Mouse (Mus musculus) v-Abl transformed pro-B cells (cell line): ENCODE measurements around the gene Babam1.

Experiments
- in situ Hi-C, 2 experiments: fragments of 400-800 bp; cut with MboI; formaldehyde crosslinking; loops; one replicate each; pipeline ENCODE4 v1.15.1; 2025; ENCODE audit not compliant: unreplicated experiment in 2 of 2

Gene Babam1

GRCm38 (mm10) chr8:71380178-71381171 is 16.2 kb upstream of the Babam1 start:
- in situ Hi-C loops = loop anchor here in 1 of 2 experiments (25.0 kb wide), 1 partner anchor 668 kb away; the partner anchor contains the start of genes Gm3336, Iqcn and Pde4c

- in situ Hi-C loops = loop anchor here in 1 of 2 experiments (25.0 kb wide), 1 partner anchor 669 kb away; the partner anchor contains the start of genes Gm3336, Iqcn and Pde4c
Observed at GRCm38 (mm10) chr8:71381421-71381970, 15.2 kb upstream of the Babam1 start, which contains the start of gene Nr2f6. TSS of gene Nr2f6 (minus strand) at chr8:71381960.

- in situ Hi-C loops = loop anchor here in 1 of 2 experiments (25.0 kb wide), 1 partner anchor 670 kb away; the partner anchor contains the start of genes Gm3336, Iqcn and Pde4c
Observed at GRCm38 (mm10) chr8:71381971-71382961, 14.4 kb upstream of the Babam1 start.

GRCm38 (mm10) chr8:71383396-71383795 is 13.3 kb upstream of the Babam1 start:
- in situ Hi-C loops = loop anchor here in 1 of 2 experiments (25.0 kb wide), 1 partner anchor 671 kb away; the partner anchor contains the start of genes Gm3336, Iqcn and Pde4c

GRCm38 (mm10) chr8:71383860-71384259 is 12.8 kb upstream of the Babam1 start:
- in situ Hi-C loops = loop anchor here in 1 of 2 experiments (25.0 kb wide), 1 partner anchor 672 kb away; the partner anchor contains the start of genes Gm3336, Iqcn and Pde4c

- in situ Hi-C loops = loop anchor here in 1 of 2 experiments (25.0 kb wide), 1 partner anchor 673 kb away; the partner anchor contains the start of genes Gm3336, Iqcn and Pde4c
Observed at GRCm38 (mm10) chr8:71385212-71385835, 11.3 kb upstream of the Babam1 start.

- in situ Hi-C loops = loop anchor here in 1 of 2 experiments (25.0 kb wide), 1 partner anchor 676 kb away; the partner anchor contains the start of genes Gm3336, Iqcn and Pde4c
Observed at GRCm38 (mm10) chr8:71388267-71388666, 8.4 kb upstream of the Babam1 start.

- in situ Hi-C loops = loop anchor here in 1 of 2 experiments (25.0 kb wide), 1 partner anchor 679 kb away; the partner anchor contains the start of genes Gm3336, Iqcn and Pde4c
Observed at GRCm38 (mm10) chr8:71391696-71392095, 5.0 kb upstream of the Babam1 start.

- in situ Hi-C loops = loop anchor here in 1 of 2 experiments (25.0 kb wide), 1 partner anchor 680 kb away; the partner anchor contains the start of genes Gm3336, Iqcn and Pde4c
Observed at GRCm38 (mm10) chr8:71392391-71392790, 4.3 kb upstream of the Babam1 start.

GRCm38 (mm10) chr8:71392871-71393270 is 3.8 kb upstream of the Babam1 start:
- in situ Hi-C loops = loop anchor here in 1 of 2 experiments (25.0 kb wide), 1 partner anchor 681 kb away; the partner anchor contains the start of genes Gm3336, Iqcn and Pde4c

GRCm38 (mm10) chr8:71394481-71394880 is 2.2 kb upstream of the Babam1 start:
- in situ Hi-C loops = loop anchor here in 1 of 2 experiments (25.0 kb wide), 1 partner anchor 682 kb away; the partner anchor contains the start of genes Gm3336, Iqcn and Pde4c

GRCm38 (mm10) chr8:71395071-71395470 is 1.6 kb upstream of the Babam1 start:
- in situ Hi-C loops = loop anchor here in 1 of 2 experiments (25.0 kb wide), 1 partner anchor 683 kb away; the partner anchor contains the start of genes Gm3336, Iqcn and Pde4c

- in situ Hi-C loops = loop anchor here in 1 of 2 experiments (25.0 kb wide), 1 partner anchor 683 kb away; the partner anchor contains the start of genes Gm3336, Iqcn and Pde4c
Observed at GRCm38 (mm10) chr8:71395629-71396028, 1.0 kb upstream of the Babam1 start, which contains the start of gene Ushbp1. TSS of gene Ushbp1 (minus strand) at chr8:71395802.

GRCm38 (mm10) chr8:71397701-71398100 is 1.0 kb downstream of the Babam1 start:
- in situ Hi-C loops = loop anchor here in 1 of 2 experiments (25.0 kb wide), 1 partner anchor 685 kb away; the partner anchor contains the start of genes Gm3336, Iqcn and Pde4c

GRCm38 (mm10) chr8:71400826-71401225 is 4.2 kb downstream of the Babam1 start:
- in situ Hi-C loops = no loop called here

- in situ Hi-C loops = no loop called here
Observed at GRCm38 (mm10) chr8:71401454-71401853, 4.8 kb downstream of the Babam1 start.

- in situ Hi-C loops = no loop called here
Observed at GRCm38 (mm10) chr8:71402446-71402964, 5.8 kb downstream of the Babam1 start.
